Mouse (Mus musculus) granulocyte monocyte progenitor cell, adult 5-6 weeks (primary cell): ENCODE measurements around the gene Atp5s. TPM values are rescaled to one million over a fixed set of nuclear protein-coding genes. Genes with fewer than 3 reads are reported as not detected.

ENCODE experiments used
- ATAC-seq: replicated peaks from 2 replicates; pipeline ENCODE4 v1.8.0; 2016; ENCODE audit warnings: mild to moderate bottlenecking, moderate TSS enrichment, inconsistent platforms; ENCODE audit not compliant: poor library complexity, severe bottlenecking
- total RNA-seq, 2 experiments: library from RNA; stranded (forward) in 1 of 2; stranded (reverse) in 1 of 2; fragments of 200-712, 200-1000 nt in 1 of 2; fragments of >200 nt in 1 of 2; fragmentation: Nextera tagmentation in 1 of 2; gene quantifications; 2 replicates each; pipeline ENCODE4 v1.2.3; 2014 to 2017

Gene Atp5s
- total RNA-seq, 2 experiments from 2014 or later: 13.6 to 18.9 TPM

DNA sequence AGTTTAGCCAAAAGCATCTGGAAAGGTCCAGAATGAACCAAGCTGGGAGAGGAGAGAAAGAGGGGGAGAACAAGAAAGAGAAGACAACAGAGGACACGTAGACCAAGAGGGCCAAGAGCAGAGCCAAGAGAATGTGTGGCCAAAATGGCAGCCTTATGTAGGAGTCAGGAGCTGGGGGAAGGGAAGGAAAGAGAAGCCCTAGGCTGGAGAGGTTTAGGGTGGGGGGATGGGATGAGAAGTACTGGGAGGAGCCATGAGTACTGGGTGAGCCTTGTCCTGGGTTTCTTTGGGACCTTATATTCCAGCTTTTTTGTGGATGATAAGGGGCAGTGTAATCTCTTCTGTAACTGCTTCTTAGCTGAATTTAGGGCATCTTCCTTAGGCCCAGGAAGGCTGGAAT lies 4.5 kb downstream of the Atp5s start:
- no peak for ATAC-seq

GRCm38 (mm10) chr12:69730306-69730705 lies 5.6 kb downstream of the Atp5s start:
- no peak for ATAC-seq

DNA sequence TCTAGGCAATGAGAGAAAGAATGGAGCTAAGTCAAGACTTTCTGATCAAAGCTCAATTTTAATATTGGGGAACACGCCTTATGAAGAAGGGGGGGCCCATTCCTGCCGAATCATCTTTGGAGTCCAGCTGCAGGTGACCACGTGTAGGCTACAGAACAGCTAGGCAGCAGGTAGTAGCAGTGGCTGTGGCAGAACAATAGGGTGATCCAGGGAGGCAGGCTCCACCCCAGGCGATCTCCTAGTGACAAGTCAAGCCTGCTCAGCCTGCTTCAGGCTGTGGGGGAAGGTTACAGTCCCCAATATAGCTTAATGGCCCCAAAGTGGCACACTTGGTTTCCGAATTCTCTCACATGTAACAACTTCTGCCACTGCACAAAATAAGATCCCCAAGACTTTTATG lies 7.5 kb downstream of the Atp5s start:
- ATAC-seq: no peak

DNA sequence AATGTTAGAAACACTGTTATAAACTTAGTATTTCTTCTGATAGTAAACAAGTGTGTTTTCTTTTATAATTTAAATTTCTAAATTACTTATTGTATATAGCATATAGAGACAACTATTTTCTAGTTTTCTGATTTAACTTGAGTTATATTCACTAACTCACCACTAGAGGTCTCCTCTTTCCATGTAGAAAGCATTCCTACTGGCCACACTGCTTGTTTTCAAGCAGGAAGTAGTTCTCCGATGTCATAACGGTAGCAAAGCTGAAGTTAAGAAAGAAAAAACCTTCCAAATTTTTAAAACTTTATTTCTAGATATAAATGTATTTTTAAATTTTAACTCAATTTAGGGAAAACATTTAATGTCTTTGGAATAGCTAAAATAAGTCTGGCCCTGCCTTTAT lies 8.8 kb downstream of the Atp5s start:
- peak; percentile 96 for ATAC-seq

GRCm38 (mm10) chr12:69733923-69734322 lies 9.2 kb downstream of the Atp5s start:
- peak; percentile 42 for ATAC-seq

DNA sequence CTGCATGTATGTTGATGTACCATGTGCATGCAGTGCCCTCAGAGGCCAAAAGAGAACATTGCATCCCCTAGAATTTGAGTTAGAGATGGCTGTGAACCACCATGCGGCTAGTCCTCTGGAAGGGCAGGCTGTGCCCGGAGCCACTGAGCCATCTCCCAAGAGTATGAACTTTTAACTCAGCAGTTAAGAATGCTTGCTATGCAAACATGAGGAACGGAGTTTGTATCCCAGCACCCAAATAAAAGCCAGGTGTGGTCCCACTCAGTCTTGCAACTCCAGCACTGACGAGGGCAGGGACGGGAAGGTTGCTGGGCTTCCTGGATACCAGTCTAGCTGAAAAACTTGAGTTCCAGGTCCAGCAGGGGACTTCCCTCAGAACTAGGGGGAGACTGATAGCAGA lies 17.2 kb downstream of the Atp5s start:
- no peak for ATAC-seq

- ATAC-seq: no peak
These were observed 19.4 kb downstream of the Atp5s start for GRCm38 (mm10) chr12:69744138-69744537.

DNA sequence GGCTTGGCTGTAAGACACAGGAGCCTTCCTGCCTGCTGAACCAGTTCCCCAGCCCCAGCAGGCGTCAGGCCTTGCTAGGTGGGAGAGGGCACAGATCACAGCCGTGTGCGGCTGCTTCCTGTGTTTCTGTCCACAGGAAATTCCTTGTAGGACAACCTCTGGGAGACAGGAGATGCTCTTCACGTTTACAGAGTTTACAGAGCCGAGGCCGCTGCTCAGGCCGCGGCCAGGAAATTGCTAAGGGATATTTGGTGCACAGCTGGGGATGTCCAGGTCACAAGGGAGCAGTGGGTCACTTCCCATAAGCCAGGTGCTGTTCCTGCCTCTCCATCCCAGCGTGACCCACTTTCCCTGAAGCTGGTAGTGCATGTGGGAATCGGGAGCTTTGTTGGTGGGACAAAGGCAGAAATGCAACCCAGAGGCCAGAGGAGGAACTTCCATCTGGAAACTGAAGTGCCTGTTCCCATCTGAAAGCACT lies 27.2 kb downstream of the Atp5s start:
- ATAC-seq: 0 out of 2 replicates have a peak, but pooled peaks have one; percentile 7

GRCm38 (mm10) chr12:69753936-69754335 lies 29.2 kb downstream of the Atp5s start:
- no peak for ATAC-seq

GRCm38 (mm10) chr12:69756015-69756414 lies 31.3 kb downstream of the Atp5s start:
- ATAC-seq: no peak

GRCm38 (mm10) chr12:69757418-69758141 lies 32.8 kb downstream of the Atp5s start:
- peak; percentile 87 for ATAC-seq

- ATAC-seq: no peak
These were observed 33.8 kb downstream of the Atp5s start for GRCm38 (mm10) chr12:69758221-69759185.

DNA sequence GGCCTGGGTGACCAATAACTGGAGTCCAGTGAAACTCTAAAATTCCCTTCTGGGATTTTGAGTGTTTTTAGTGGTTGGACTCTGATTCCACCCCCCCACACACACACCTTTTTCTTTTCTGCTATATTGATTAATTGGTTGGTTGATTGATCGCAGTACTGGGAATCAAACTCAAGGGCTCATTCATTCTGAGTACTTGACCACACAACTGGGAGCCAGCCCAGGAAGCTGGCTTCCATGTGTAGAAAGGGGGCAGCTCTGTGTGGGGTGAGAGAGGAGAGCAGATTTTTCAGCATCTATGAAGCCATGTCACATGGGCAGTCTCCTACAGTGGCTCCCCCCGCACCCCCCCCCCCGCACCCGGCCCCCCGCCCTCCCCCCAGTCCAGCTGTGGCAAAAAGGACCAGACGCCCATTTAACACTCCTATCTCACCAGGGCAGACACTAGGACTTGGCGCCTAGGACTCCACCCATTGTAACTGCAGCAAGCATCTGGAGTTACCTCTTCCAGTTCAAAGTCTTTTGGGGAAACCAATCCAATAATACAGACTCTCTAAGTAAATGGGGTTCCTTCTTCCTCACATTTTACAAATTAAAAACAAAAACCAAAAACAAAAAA lies 34.6 kb downstream of the Atp5s start:
- no peak for ATAC-seq

DNA sequence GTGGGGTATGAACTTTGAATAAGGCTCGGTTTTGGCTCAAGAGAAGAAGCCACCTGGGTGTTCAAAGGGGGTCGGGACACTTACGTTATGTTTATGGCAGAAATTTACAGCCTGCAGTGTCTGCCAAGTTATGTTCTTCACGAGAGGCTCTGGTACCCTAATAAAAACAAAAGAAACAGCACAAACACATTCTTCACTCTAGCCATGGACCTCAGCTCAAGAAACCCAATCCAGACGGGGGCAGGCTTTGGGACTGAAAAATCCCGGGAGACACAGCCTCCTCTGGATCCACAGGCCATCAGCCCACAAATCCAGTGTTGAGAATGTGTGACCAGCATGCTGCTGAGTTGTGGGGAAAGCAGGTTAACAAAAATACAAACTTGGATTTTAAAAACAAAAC lies 35.3 kb downstream of the Atp5s start:
- ATAC-seq: no peak

- no peak for ATAC-seq
These were observed 36.1 kb downstream of the Atp5s start for GRCm38 (mm10) chr12:69760743-69761406.

DNA sequence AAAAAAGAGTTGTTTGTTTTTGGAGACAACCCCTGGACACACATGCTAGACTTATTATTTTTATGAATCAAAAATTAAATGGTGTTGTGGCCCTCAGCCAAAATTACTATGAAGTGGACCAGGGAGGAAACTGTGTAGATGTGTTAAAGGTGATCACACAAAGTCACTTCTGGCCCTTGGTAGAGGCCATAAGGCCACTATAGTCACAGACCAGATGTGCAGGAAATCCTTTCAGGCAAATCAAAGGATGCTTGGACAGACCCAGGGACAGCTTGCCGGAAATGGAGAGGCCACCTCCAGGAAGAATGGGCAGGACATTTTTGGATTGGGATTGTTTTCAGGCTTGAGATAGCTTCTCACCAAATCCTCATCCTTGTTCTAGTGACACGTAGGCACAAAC lies 36.9 kb downstream of the Atp5s start:
- ATAC-seq: no peak

DNA sequence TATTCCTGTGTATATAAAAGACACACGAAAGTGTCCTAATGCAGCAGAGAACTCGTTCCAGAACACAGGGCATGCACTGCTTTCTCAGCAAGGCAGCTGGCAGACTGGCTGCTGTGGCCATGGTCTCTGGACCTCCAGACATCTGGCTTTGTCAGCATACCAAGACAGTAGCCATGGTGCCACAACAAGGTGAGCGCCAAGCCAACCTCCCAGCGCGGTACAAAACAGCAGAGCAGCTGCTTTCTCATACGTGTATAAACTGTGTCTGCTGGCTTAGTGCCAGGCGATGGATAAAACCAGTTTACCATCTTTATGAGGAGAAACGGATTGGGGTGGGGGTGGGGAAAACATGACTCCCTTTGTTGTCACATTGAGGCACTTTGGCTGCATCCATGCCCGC lies 40.8 kb downstream of the Atp5s start:
- no peak for ATAC-seq

GRCm38 (mm10) chr12:69766185-69766904 lies 41.6 kb downstream of the Atp5s start:
- peak; percentile 44 for ATAC-seq

DNA sequence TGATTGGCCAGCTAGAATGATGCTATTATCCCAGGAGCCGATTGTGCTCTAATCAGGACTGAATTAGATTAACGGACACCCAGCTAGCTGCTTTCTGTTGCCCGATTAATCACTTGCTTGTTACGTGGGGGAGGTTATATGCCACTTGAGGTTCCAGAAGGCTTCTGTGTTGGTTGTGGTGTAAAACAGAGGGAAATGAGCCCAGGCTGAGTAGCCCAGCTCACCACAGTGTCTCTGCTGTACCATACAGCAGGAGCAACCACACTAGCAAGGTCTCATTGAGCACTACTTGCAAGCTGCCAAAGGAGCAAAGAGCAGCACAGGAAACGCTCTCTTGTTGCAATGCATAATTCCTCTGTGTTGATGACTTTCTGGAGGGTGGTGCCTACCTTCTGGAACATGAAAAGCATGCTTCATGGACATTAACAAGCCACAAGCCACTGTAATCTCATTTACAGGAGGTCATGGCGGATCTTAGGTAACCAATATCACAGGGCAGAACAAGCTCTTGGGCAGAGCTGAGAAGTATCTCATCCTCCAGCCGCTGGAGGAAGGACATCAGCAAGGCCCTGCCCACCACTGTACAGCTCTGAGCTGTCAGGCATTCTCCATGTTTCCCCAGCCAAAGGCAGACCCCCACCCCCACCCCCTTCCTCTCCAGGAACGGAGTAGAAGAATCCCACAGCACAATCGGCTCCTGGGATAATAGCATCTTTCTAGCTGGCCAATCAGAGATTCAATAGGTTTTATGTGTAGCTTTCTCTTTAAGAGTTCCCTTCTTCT lies 42.9 kb downstream of the Atp5s start:
- ATAC-seq: no peak
